Mouse (Mus musculus) MEL (cell line): Measurements from ENCODE around the gene A730071L15Rik. TPM values are rescaled to one million over a fixed set of nuclear protein-coding genes. Genes with fewer than 3 reads are reported as not detected.
A peak's percentile ranks its signal among the peaks of the same experiment; 100 is the strongest.

Source experiments
- DNase-seq: peaks from one replicate; pipeline ENCODE4 v3.0.0; 2011; ENCODE audit warnings: low read depth, low spot score
- H3K27ac ChIP-seq: 2 replicates; pipeline ENCODE4 v1.5.1; 2012; ENCODE audit warnings: low read depth, mild to moderate bottlenecking, control low read depth, low read length, moderate library complexity; ENCODE audit not compliant: control insufficient read depth
- H3K27me3 ChIP-seq, 2 experiments: fragments of 150-350 bp in 1 of 2; sonication (generic) in 1 of 2; 2 replicates each; pipeline ENCODE4 v1.6.1; 2012; ENCODE audit warnings: low read length in 2 of 2, mild to moderate bottlenecking in 2 of 2, improper control_type of control experiment in 1 of 2, moderate library complexity in 1 of 2; ENCODE audit not compliant: insufficient read depth in 2 of 2, control insufficient read depth in 1 of 2
- H3K36me3 ChIP-seq, 2 experiments: 2 replicates each; pipeline ENCODE4 v1.6.1; 2012 to 2014; ENCODE audit warnings: low read length in 2 of 2, improper control_type of control experiment in 1 of 2, inconsistent platforms in 1 of 2, mild to moderate bottlenecking in 1 of 2; ENCODE audit not compliant: insufficient read depth in 2 of 2, control insufficient read depth in 1 of 2
- H3K4me1 ChIP-seq, 2 experiments: fragments of 150-350 bp in 1 of 2; sonication (generic) in 1 of 2; 2 replicates each; pipeline ENCODE4 v1.6.1; 2012; ENCODE audit warnings: low read length in 2 of 2, improper control_type of control experiment in 1 of 2, mild to moderate bottlenecking in 1 of 2; ENCODE audit not compliant: insufficient read depth in 2 of 2, control insufficient read depth in 1 of 2
- H3K4me3 ChIP-seq, 2 experiments: fragments of 150-350 bp in 1 of 2; sonication (generic) in 1 of 2; 2 replicates each; pipeline ENCODE4 v1.5.1; 2012; ENCODE audit warnings: low read depth in 2 of 2, low read length in 2 of 2, mild to moderate bottlenecking in 2 of 2, moderate library complexity in 2 of 2, control low read depth in 1 of 2, improper control_type of control experiment in 1 of 2; ENCODE audit not compliant: control insufficient read depth in 1 of 2, insufficient read depth in 1 of 2
- H3K79me2 ChIP-seq: 2 replicates; pipeline ENCODE4 v1.6.1; 2012; ENCODE audit warnings: mild to moderate bottlenecking, low read length, moderate library complexity; ENCODE audit not compliant: control insufficient read depth, poor library complexity, insufficient read depth
- H3K9ac ChIP-seq: 2 replicates; pipeline ENCODE4 v1.6.1; 2012; ENCODE audit warnings: low read depth, mild to moderate bottlenecking, control low read depth, low read length, moderate library complexity; ENCODE audit not compliant: control insufficient read depth, poor library complexity, severe bottlenecking
- H3K9me3 ChIP-seq: fragments of 150-350 bp; sonication (generic); replicated peaks from 2 replicates; pipeline ENCODE4 v1.6.1; 2012; ENCODE audit warnings: mild to moderate bottlenecking, low read length, improper control_type of control experiment, moderate library complexity; ENCODE audit not compliant: insufficient read depth
- CHD2 ChIP-seq: IDR thresholded peaks from 2 replicates; pipeline ENCODE4 v1.6.1; 2011; ENCODE audit warnings: low read length, improper control_type of control experiment
- E2F4 ChIP-seq: IDR thresholded peaks from 2 replicates; pipeline ENCODE4 v1.6.1; 2011; ENCODE audit warnings: low read depth, low read length, improper control_type of control experiment, borderline replicate concordance
- ELF1 ChIP-seq: IDR thresholded peaks from 2 replicates; pipeline ENCODE4 v1.6.1; 2014; ENCODE audit warnings: low read depth, mild to moderate bottlenecking, inconsistent platforms, low read length, improper control_type of control experiment, moderate library complexity
- EP300 ChIP-seq, 2 experiments: IDR thresholded peaks; 2 replicates each; pipeline ENCODE4 v1.6.1; 2011; ENCODE audit warnings: improper control_type of control experiment in 2 of 2, low read length in 2 of 2, low read depth in 1 of 2, mild to moderate bottlenecking in 1 of 2
- ETS1 ChIP-seq: IDR thresholded peaks from 2 replicates; pipeline ENCODE4 v1.6.1; 2012; ENCODE audit warnings: low read depth, mild to moderate bottlenecking, inconsistent platforms, low read length, improper control_type of control experiment, moderate library complexity
- GABPA ChIP-seq: IDR thresholded peaks from 2 replicates; pipeline ENCODE4 v1.6.1; 2012; ENCODE audit warnings: low read depth, mild to moderate bottlenecking, inconsistent platforms, low read length, improper control_type of control experiment, moderate library complexity
- HCFC1 ChIP-seq: IDR thresholded peaks from 2 replicates; pipeline ENCODE4 v1.6.1; 2012; ENCODE audit warnings: low read depth, mild to moderate bottlenecking, inconsistent platforms, low read length, improper control_type of control experiment, moderate library complexity
- MAFK ChIP-seq: IDR thresholded peaks from 2 replicates; pipeline ENCODE4 v1.6.1; 2011; ENCODE audit warnings: low read depth, mild to moderate bottlenecking, low read length, improper control_type of control experiment, borderline replicate concordance
- MXI1 ChIP-seq: IDR thresholded peaks from 2 replicates; pipeline ENCODE4 v1.6.1; 2011; ENCODE audit warnings: mild to moderate bottlenecking, low read depth, low read length, improper control_type of control experiment
- MYB ChIP-seq: IDR thresholded peaks from 2 replicates; pipeline ENCODE4 v1.6.1; 2011; ENCODE audit warnings: mild to moderate bottlenecking, low read depth, low read length, improper control_type of control experiment
- NELFE ChIP-seq: IDR thresholded peaks from 2 replicates; pipeline ENCODE4 v1.6.1; 2011; ENCODE audit warnings: low read depth, low read length, improper control_type of control experiment
- POLR2A ChIP-seq, 2 experiments: IDR thresholded peaks; 2 replicates each; pipeline ENCODE4 v1.6.1; 2011 to 2012; ENCODE audit warnings: low read length in 2 of 2, mild to moderate bottlenecking in 2 of 2, control low read depth in 1 of 2, improper control_type of control experiment in 1 of 2, low read depth in 1 of 2, moderate library complexity in 1 of 2; ENCODE audit not compliant: control insufficient read depth in 1 of 2, insufficient read depth in 1 of 2, poor library complexity in 1 of 2
- POLR2AphosphoS2 ChIP-seq: IDR thresholded peaks from 2 replicates; pipeline ENCODE4 v1.6.1; 2011; ENCODE audit warnings: low read length, improper control_type of control experiment
- POLR2AphosphoS5 ChIP-seq: IDR thresholded peaks from 2 replicates; pipeline ENCODE4 v1.6.1; 2012; ENCODE audit warnings: low read depth, borderline replicate concordance, mild to moderate bottlenecking, inconsistent platforms, low read length, moderate library complexity, mixed read lengths
- RAD21 ChIP-seq: IDR thresholded peaks from 2 replicates; pipeline ENCODE4 v1.6.1; 2011; ENCODE audit warnings: mild to moderate bottlenecking, low read depth, low read length, improper control_type of control experiment
- SMC3 ChIP-seq: IDR thresholded peaks from 2 replicates; pipeline ENCODE4 v1.6.1; 2011; ENCODE audit warnings: low read depth, low read length, improper control_type of control experiment
- TBP ChIP-seq: IDR thresholded peaks from 2 replicates; pipeline ENCODE4 v1.8.0; 2011; ENCODE audit warnings: low read depth, low read length, improper control_type of control experiment
- TCF12 ChIP-seq: IDR thresholded peaks from 2 replicates; pipeline ENCODE4 v1.6.1; 2014; ENCODE audit warnings: low read depth, mild to moderate bottlenecking, inconsistent platforms, low read length, improper control_type of control experiment, moderate library complexity
- UBTF ChIP-seq: IDR thresholded peaks from 2 replicates; pipeline ENCODE4 v1.6.1; 2012; ENCODE audit warnings: low read depth, mild to moderate bottlenecking, inconsistent platforms, low read length, improper control_type of control experiment, moderate library complexity, borderline replicate concordance; ENCODE audit not compliant: insufficient read depth
- USF1 ChIP-seq: IDR thresholded peaks from 2 replicates; pipeline ENCODE4 v1.6.1; 2014; ENCODE audit warnings: low read depth, mild to moderate bottlenecking, inconsistent platforms, low read length, improper control_type of control experiment, moderate library complexity
- USF2 ChIP-seq, 2 experiments: IDR thresholded peaks; 2 replicates each; pipeline ENCODE4 v1.6.1; 2011 to 2012; ENCODE audit warnings: improper control_type of control experiment in 2 of 2, low read length in 2 of 2, borderline replicate concordance in 1 of 2, inconsistent platforms in 1 of 2, low read depth in 1 of 2, mild to moderate bottlenecking in 1 of 2; ENCODE audit not compliant: insufficient read depth in 1 of 2
- ZNF384 ChIP-seq: IDR thresholded peaks from 2 replicates; pipeline ENCODE4 v1.6.1; 2012; ENCODE audit warnings: low read depth, mild to moderate bottlenecking, inconsistent platforms, low read length, improper control_type of control experiment
- polyA plus RNA-seq, 2 experiments: library from polyadenylated mRNA; stranded (reverse) in 1 of 2; unstranded in 1 of 2; fragments of >175 nt in 1 of 2; fragments of >200 nt in 1 of 2; gene quantifications; 2 replicates each; pipeline versions ENCODE4 v1.2.1 to v1.2.4; 2012; ENCODE audit warnings: low replicate concordance in 2 of 2, low read depth in 1 of 2; ENCODE audit not compliant: insufficient read length in 2 of 2, insufficient read depth in 1 of 2, missing spikeins in 1 of 2
- total RNA-seq: library from RNA; depleted of rRNA; stranded (reverse); fragments of 300-350 nt; gene quantifications from 2 replicates; pipeline ENCODE4 v1.2.3, GENCODE M21; 2012

The A730071L15Rik gene
- total and polyA plus RNA-seq, 3 experiments = 0.13 to 0.46 TPM; not detected in 1

DNA sequence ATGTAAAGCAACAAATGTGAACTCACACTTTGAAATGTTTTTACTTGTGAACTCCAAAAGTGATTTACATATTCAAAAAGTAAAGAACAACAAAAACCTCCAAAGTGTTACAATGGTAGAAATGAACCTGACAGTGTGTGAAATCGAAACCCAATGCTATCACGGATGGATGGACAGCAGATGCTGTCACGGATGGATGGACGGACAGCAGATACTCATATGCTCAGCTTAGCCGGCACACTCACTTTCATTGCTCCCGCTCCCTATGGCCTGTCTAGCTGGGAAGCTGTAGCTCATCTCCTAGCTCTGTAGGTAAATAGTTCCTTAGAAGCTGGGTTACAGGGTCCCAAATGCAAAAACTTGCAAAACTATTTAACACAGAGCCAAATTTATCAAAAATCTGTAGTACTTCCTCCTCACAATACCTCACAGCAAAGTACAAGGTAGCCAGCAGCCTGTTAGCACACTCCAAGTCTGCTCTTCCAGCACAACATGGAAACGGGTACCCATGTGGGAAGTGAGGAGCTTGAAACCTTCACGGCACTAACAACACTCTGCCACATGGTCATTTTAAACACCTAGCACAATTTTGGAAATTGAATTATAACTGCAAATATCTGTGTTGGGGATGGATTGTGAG is 21.9 kb upstream of the A730071L15Rik start:
- Histone ChIP-seq H3K9ac (no peak overlapping the region), H3K9me3 (no peaks in the 10 kb centered on the region), H3K27me3 (no peaks in the 10 kb centered on the region), H3K79me2 (peaks cover 51% of the 10 kb centered on the region), H3K4me1 (peaks cover 7 to 8% of the 10 kb centered on the region in 2 experiments), H3K36me3 (peaks cover 2 to 15% of the 10 kb centered on the region in 2 experiments; a peak in 3 of 4 replicates), H3K27ac (no peak overlapping the region), H3K4me3 (no peak overlapping the region)
- no peak for DNase-seq
- TF ChIP-seq POLR2AphosphoS2 = no peak
- no peak for TF ChIP-seq MXI1
- TF ChIP-seq UBTF = no peak

DNA sequence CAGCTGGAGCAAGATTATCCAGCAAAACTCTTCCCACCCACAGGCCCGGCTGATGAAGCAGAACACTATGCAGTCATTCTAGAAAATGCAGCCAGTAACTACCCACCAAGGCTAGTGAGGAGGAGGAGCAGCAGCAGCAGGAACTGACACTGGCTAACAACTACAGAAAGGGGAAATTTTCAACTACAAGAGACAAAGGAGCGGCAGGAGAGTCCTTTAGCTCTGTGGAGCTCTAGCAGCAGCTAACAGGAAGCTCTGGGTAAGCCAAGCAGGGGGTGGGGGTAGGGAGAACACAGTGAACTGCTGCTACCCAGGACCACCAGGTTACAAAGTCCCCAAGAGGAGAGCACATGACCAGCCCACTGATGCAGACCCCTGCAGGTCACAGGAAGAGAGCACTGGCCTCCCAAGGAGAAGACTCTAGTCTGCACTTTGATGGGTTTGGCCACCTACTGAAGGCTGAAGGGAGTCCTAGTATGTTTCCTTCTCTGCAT is 21.1 kb upstream of the A730071L15Rik start:
- Histone ChIP-seq H3K9me3 (no peaks in the 10 kb centered on the region), H3K9ac (no peak overlapping the region), H3K36me3 (peaks cover 2 to 15% of the 10 kb centered on the region in 2 experiments; a peak in 3 of 4 replicates), H3K79me2 (peaks cover 52% of the 10 kb centered on the region), H3K4me1 (peaks cover 7 to 8% of the 10 kb centered on the region in 2 experiments), H3K27me3 (no peaks in the 10 kb centered on the region), H3K27ac (no peak overlapping the region)
- peak; percentile 50 for DNase-seq
- TF ChIP-seq MYB (no peak), USF2 (IDR thresholded peaks at IDR 0.05; ENCODE audit: borderline replicate concordance in 1 of 2, insufficient read depth in 1 of 2, low read depth in 1 of 2, low read length in 2 of 2) (no peak), HCFC1 (no peak), CHD2 (no peak), ETS1 (no peak), TCF12 (no peak), MXI1 (no peak), MAFK (no peak), POLR2AphosphoS5 (no peak), USF1 (no peak), EP300 (IDR thresholded peaks at IDR 0.05; ENCODE audit: low read depth in 1 of 2, low read length in 2 of 2) (no peak), GABPA (no peak), E2F4 (no peak), TBP (no peak), SMC3 (no peak), POLR2A (IDR thresholded peaks at IDR 0.05; ENCODE audit: control insufficient read depth in 1 of 2, insufficient read depth in 1 of 2, low read depth in 1 of 2, low read length in 2 of 2, poor library complexity in 1 of 2) (no peak), NELFE (no peak), ELF1 (no peak), RAD21 (no peak), ZNF384 (no peak)
- TF ChIP-seq, all 39 proteins: peak for 0
- H3K4me3 ChIP-seq = no peak overlapping the region
